Mouse (Mus musculus) liver, embryonic 16.5 days (tissue): Measurements from ENCODE around the gene Ptbp3. TPM values are rescaled to one million over a fixed set of nuclear protein-coding genes. Genes with fewer than 3 reads are reported as not detected.

ENCODE experiments used
- ATAC-seq: fragments of 200-750 bp; cut with Nextera tagmentation; 2 replicates; pipeline ENCODE4 v1.8.0; 2017; ENCODE audit warnings: low read depth, mild to moderate bottlenecking, moderate number of reproducible peaks, moderate library complexity
- H3K27ac ChIP-seq: fragments of 300-500 bp; sonication (generic); 2 replicates; pipeline ENCODE4 v1.5.1; 2014; ENCODE audit warnings: mild to moderate bottlenecking, low read length
- H3K27me3 ChIP-seq: fragments of 300-500 bp; sonication (generic); 2 replicates; pipeline ENCODE4 v1.6.1; 2014; ENCODE audit warnings: low read depth, low read length, mixed read lengths; ENCODE audit not compliant: control insufficient read depth, insufficient read depth
- H3K36me3 ChIP-seq: fragments of 300-500 bp; sonication (generic); 2 replicates; pipeline ENCODE4 v1.6.1; 2014; ENCODE audit warnings: mild to moderate bottlenecking; ENCODE audit not compliant: control insufficient read depth, insufficient read depth
- H3K4me1 ChIP-seq: fragments of 300-500 bp; sonication (generic); 2 replicates; pipeline ENCODE4 v1.6.1; 2014; ENCODE audit warnings: low read depth, low read length, mixed read lengths; ENCODE audit not compliant: control insufficient read depth
- H3K4me2 ChIP-seq: fragments of 300-500 bp; sonication (generic); 2 replicates; pipeline ENCODE4 v1.6.1; 2014; ENCODE audit warnings: low read depth, low read length, mixed read lengths
- H3K4me3 ChIP-seq: fragments of 300-500 bp; sonication (generic); 2 replicates; pipeline ENCODE4 v1.5.1; 2014; ENCODE audit warnings: low read depth, mild to moderate bottlenecking, low read length
- H3K9ac ChIP-seq: fragments of 300-500 bp; sonication (generic); 2 replicates; pipeline ENCODE4 v1.6.1; 2014; ENCODE audit warnings: low read depth, low read length
- H3K9me3 ChIP-seq: fragments of 300-500 bp; sonication (generic); replicated peaks from 2 replicates; pipeline ENCODE4 v1.6.1; 2016; ENCODE audit warnings: low read length; ENCODE audit not compliant: control insufficient read depth
- WGBS: fragments of 180-500 bp; shearing (Covaris S2); extraction: QIAGEN DNeasy Blood & Tissue Kit; methylation state at CpG from one replicate; pipeline ENCODE4 v1.1.7; 2014; ENCODE audit not compliant: insufficient replicate concordance; 5-methylcytosine and 5-hydroxymethylcytosine counted together
- polyA plus RNA-seq: library from polyadenylated mRNA; unstranded; fragments of >200 nt; fragmentation: Nextera tagmentation; extraction: Ambion mirVana; gene quantifications from 2 replicates; pipeline ENCODE4 v1.2.1, GENCODE M21; 2015

Ptbp3 gene
- polyA plus RNA-seq, 1 experiment from 2014 or later = 52.4 TPM

GRCm38 (mm10) chr4:59491097-59491496 is 58.1 kb downstream of the Ptbp3 start:
- Histone ChIP-seq H3K4me3 (no peak overlapping the region), H3K36me3 (peaks cover 61% of the 10 kb centered on the region), H3K9me3 (no peaks in the 10 kb centered on the region), H3K27ac (no peak overlapping the region), H3K4me1 (no peaks in the 10 kb centered on the region), H3K9ac (no peak overlapping the region), H3K4me2 (no peak overlapping the region), H3K27me3 (no peaks in the 10 kb centered on the region)
- WGBS = 82% methylated on average over 2 of the region's 2 CpGs
- no peak for ATAC-seq

- peak; percentile 78 for ATAC-seq
- Histone ChIP-seq H3K27me3 (no peaks in the 10 kb centered on the region), H3K27ac (no peak overlapping the region), H3K9me3 (no peaks in the 10 kb centered on the region), H3K4me1 (peaks cover 3% of the 10 kb centered on the region), H3K4me2 (no peak overlapping the region), H3K9ac (no peak overlapping the region), H3K4me3 (no peak overlapping the region), H3K36me3 (peaks cover 12% of the 10 kb centered on the region)
These were observed 77.9 kb downstream of the Ptbp3 start for GRCm38 (mm10) chr4:59471306-59471705.

- WGBS = 40% methylated on average over 2 of the region's 2 CpGs
- no peaks in the 10 kb centered on the region for H3K36me3 ChIP-seq
- no peak overlapping the region for H3K4me3 ChIP-seq
- H3K4me1 ChIP-seq = peaks cover 7% of the 10 kb centered on the region
- H3K9me3 ChIP-seq = no peaks in the 10 kb centered on the region
- H3K27ac ChIP-seq = no peak overlapping the region
- H3K9ac ChIP-seq = no peak overlapping the region
- ATAC-seq = no peak
- H3K4me2 ChIP-seq = no peak overlapping the region
- H3K27me3 ChIP-seq = no peaks in the 10 kb centered on the region
These were observed 83.7 kb downstream of the Ptbp3 start for GRCm38 (mm10) chr4:59465449-59465848.

- Histone ChIP-seq H3K4me2 (no peak overlapping the region), H3K36me3 (no peaks in the 10 kb centered on the region), H3K27ac (no peak overlapping the region), H3K27me3 (no peaks in the 10 kb centered on the region), H3K9me3 (no peaks in the 10 kb centered on the region), H3K9ac (no peak overlapping the region), H3K4me3 (no peak overlapping the region), H3K4me1 (peaks cover 7% of the 10 kb centered on the region)
- WGBS = 65% methylated on average over 6 of the region's 6 CpGs
- no peak for ATAC-seq
These were observed 84.5 kb downstream of the Ptbp3 start for GRCm38 (mm10) chr4:59464661-59465060.

DNA sequence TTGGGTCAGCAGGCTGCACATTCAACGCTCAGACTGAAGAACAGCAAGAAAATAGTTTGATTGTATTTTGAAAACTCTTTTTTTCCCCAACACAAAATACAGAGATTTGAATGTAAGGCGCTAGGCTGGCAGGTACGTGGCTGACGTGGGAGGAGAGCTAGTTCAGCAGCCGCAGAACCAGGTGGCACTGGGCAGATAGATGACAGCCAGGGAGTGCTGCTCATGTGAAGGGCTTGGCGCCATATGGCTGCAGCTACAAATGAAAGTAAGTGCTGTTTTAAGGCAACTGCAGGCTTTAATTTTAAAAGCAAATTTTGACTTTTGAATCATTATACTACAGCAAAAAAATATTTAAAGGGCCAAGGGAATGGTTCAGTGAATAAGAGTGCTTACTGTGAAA is 86.7 kb downstream of the Ptbp3 start:
- H3K9me3 ChIP-seq = no peaks in the 10 kb centered on the region
- H3K4me3 ChIP-seq = no peak overlapping the region
- no peak for ATAC-seq
- no peaks in the 10 kb centered on the region for H3K27me3 ChIP-seq
- no peak overlapping the region for H3K27ac ChIP-seq
- H3K4me1 ChIP-seq = peaks cover 4% of the 10 kb centered on the region
- H3K9ac ChIP-seq = no peak overlapping the region
- H3K36me3 ChIP-seq = no peaks in the 10 kb centered on the region
- 68% methylated on average over 6 of the region's 6 CpGs for WGBS
- no peak overlapping the region for H3K4me2 ChIP-seq

DNA sequence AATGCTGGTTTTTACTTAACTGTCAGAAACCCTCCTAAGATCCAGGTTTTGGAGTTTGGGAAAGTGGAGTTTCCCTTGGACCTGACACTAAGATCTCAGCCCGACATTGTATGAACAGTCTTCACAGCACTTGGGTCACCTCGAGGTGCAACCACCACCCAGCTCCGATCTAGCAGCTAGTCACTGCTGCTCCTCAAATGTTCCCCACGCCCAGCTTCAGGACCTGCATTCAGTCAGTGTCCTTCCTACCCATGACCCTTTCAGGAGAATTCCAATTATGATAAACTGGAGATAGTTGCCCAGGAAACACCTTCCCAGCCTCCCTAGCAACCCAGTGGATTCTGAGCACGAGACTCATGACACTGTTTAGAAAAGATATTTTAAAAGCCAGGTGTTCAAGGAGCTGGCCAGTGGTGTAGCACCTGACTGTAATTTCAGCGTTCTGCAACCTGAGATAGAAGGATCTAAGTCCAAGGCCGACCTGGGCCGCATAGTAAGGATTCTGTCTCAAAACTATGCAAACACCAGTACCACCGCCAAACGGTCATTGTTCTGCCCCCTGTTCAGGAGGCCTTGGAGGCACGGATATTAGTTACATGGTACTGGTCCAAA is 87.9 kb downstream of the Ptbp3 start:
- H3K36me3 ChIP-seq = no peaks in the 10 kb centered on the region
- no peak overlapping the region for H3K4me2 ChIP-seq
- H3K27ac ChIP-seq = no peak overlapping the region
- H3K4me1 ChIP-seq = peaks cover 4% of the 10 kb centered on the region
- H3K27me3 ChIP-seq = no peaks in the 10 kb centered on the region
- no peak overlapping the region for H3K4me3 ChIP-seq
- no peak for ATAC-seq
- 67% methylated on average over 11 of the region's 11 CpGs for WGBS
- no peak overlapping the region for H3K9ac ChIP-seq
- no peaks in the 10 kb centered on the region for H3K9me3 ChIP-seq

- no peaks in the 10 kb centered on the region for H3K27me3 ChIP-seq
- H3K36me3 ChIP-seq = no peaks in the 10 kb centered on the region
- no peak overlapping the region for H3K27ac ChIP-seq
- peaks cover 4% of the 10 kb centered on the region for H3K4me1 ChIP-seq
- no peaks in the 10 kb centered on the region for H3K9me3 ChIP-seq
- no peak overlapping the region for H3K4me2 ChIP-seq
- H3K9ac ChIP-seq = no peak overlapping the region
- WGBS = 66% methylated on average over 13 of the region's 13 CpGs
- ATAC-seq = peak; percentile 44; the same call in 1 of the 2 replicates
- H3K4me3 ChIP-seq = no peak overlapping the region
These were observed 89.8 kb downstream of the Ptbp3 start for GRCm38 (mm10) chr4:59459216-59459955.

DNA sequence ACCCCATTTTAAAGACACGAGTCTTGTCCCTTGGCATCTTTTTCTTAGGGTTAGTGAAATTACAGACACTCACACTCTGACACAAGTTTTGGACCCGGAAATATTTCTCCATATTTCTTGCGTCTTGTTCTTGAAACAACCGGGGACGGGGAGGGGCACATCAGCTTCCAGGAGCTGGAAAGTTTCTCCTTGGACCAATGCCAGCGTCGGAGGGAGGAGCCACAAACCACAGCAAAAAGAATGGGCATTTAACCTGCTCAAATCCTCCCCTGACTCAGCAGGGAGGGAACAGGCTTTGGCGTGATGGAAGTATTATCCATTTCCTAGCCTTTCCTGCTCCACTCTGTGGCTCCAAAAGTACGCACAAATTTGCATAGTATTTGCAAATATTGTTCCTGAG is 91.2 kb downstream of the Ptbp3 start:
- Histone ChIP-seq H3K9me3 (no peaks in the 10 kb centered on the region), H3K27me3 (no peaks in the 10 kb centered on the region), H3K9ac (no peak overlapping the region), H3K4me3 (no peak overlapping the region), H3K4me1 (peaks cover 4% of the 10 kb centered on the region), H3K4me2 (no peak overlapping the region), H3K36me3 (no peaks in the 10 kb centered on the region), H3K27ac (no peak overlapping the region)
- ATAC-seq = no peak
- WGBS = 41% methylated on average over 9 of the region's 9 CpGs

DNA sequence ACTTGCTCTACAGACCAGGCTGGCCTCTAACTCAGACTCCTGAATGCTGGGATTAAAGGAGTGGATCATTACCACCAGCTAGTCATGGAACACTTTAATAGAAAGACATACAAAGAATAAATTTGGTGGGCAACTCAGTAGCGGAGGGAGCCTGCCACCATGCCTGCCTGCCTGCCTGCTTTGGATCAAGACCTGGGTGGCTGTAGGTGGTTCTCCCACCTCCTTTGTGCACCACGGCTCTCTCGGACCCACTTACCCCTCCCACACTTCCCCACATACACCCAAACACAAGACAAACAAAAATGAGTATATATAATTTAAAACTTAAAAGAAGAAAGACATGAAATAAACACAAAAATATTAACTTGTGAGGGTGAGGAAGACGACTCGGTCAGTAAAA is 92.1 kb downstream of the Ptbp3 start:
- Histone ChIP-seq H3K27ac (0 out of 2 replicates have a peak overlapping the region, but pooled peaks have one; percentile 9), H3K9ac (no peak overlapping the region), H3K4me2 (no peak overlapping the region), H3K36me3 (no peaks in the 10 kb centered on the region), H3K9me3 (no peaks in the 10 kb centered on the region), H3K4me3 (no peak overlapping the region), H3K4me1 (no peaks in the 10 kb centered on the region; the same call in none of the 2 replicates), H3K27me3 (no peaks in the 10 kb centered on the region)
- WGBS = 74% methylated on average over 5 of the region's 5 CpGs
- no peak for ATAC-seq
